12 mouse cellular contexts compared by ENCODE assay signal in the genomic region with DNA sequence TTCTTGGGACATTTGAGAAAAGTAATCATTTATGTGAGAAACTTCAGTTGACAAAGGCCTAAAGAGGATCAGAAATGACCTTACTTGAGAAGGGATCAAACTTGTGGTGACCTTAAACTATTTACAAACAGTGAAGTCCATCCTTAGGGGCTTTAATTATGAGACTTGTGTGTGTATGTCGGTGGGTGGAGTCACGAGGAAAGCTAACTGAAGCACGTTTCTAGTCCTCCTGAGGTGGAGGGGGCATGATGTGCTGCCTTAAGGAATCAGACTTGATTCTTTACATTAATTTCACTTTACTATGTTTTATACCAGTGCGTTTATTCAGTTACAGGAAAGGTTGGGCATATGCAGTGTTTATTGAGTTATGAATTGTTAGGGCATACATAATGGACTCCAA. TPM values are rescaled to one million over a fixed set of nuclear protein-coding genes. Genes with fewer than 3 reads are reported as not detected.
DNase-seq lines count a peak whose midpoint lies in the region; ATAC-seq and TF ChIP-seq lines count a peak whose summit lies in the region.
"Had no signal": no experiment of that assay in that cellular context is flagged by ENCODE, and none has a peak within 500 bp of the region (broad histone marks: within the 10 kb centered on the region; RNA-seq: fewer than 3 reads in every experiment).

No protein-coding gene starts in this region.

- H3K9me3 ChIP-seq in forebrain, embryonic 12.5 days = no peaks in the 10 kb centered on the region
- no peaks in the 10 kb centered on the region; the same call in 1 of the 2 replicates for H3K9me3 ChIP-seq in forebrain, embryonic 10.5 days
- H3K9me3 ChIP-seq in lung, embryonic 15.5 days = no peaks in the 10 kb centered on the region
- H3K9me3 ChIP-seq in forebrain, embryonic 15.5 days = no peaks in the 10 kb centered on the region
- H3K9me3 ChIP-seq in liver, postnatal 0 days (ENCODE audit: low read length) = no peaks in the 10 kb centered on the region

- no peak for TF ChIP-seq EP300 in liver, postnatal 0 days (IDR thresholded peaks at IDR 0.05; ENCODE audit: low read depth)

- no peak overlapping the region for H3K27ac ChIP-seq in forebrain, embryonic 12.5 days
- no peak overlapping the region for H3K27ac ChIP-seq in forebrain, embryonic 10.5 days
- H3K27ac ChIP-seq in lung, embryonic 15.5 days = no peak overlapping the region
- H3K27ac ChIP-seq in forebrain, embryonic 15.5 days (replicated peaks) = no peak overlapping the region
- no peak overlapping the region for H3K27ac ChIP-seq in liver, postnatal 0 days (ENCODE audit: low read depth)

- no peaks in the 10 kb centered on the region; the same call in 1 of the 2 replicates for H3K27me3 ChIP-seq in forebrain, embryonic 12.5 days
- H3K27me3 ChIP-seq in forebrain, embryonic 10.5 days (ENCODE audit: poor library complexity, severe bottlenecking) = peaks cover 16% of the 10 kb centered on the region
- H3K27me3 ChIP-seq in lung, embryonic 15.5 days = no peaks in the 10 kb centered on the region
- H3K27me3 ChIP-seq in forebrain, embryonic 15.5 days = no peaks in the 10 kb centered on the region
- no peaks in the 10 kb centered on the region for H3K27me3 ChIP-seq in liver, postnatal 0 days (ENCODE audit: insufficient read depth, low read length)

- no peak for TF ChIP-seq CTCF in liver, postnatal 0 days (IDR thresholded peaks at IDR 0.05; ENCODE audit: low read depth)

- H3K36me3 ChIP-seq in forebrain, embryonic 12.5 days (replicated peaks) = no peaks in the 10 kb centered on the region
- H3K36me3 ChIP-seq in forebrain, embryonic 10.5 days (replicated peaks) = peaks cover 7% of the 10 kb centered on the region
- H3K36me3 ChIP-seq in lung, embryonic 15.5 days = no peaks in the 10 kb centered on the region
- H3K36me3 ChIP-seq in forebrain, embryonic 15.5 days = no peaks in the 10 kb centered on the region
- no peaks in the 10 kb centered on the region for H3K36me3 ChIP-seq in liver, postnatal 0 days (replicated peaks; ENCODE audit: insufficient read depth, low read length)

- H3K4me1 ChIP-seq in forebrain, embryonic 12.5 days = peaks cover 26% of the 10 kb centered on the region
- H3K4me1 ChIP-seq in forebrain, embryonic 10.5 days = peaks cover 38% of the 10 kb centered on the region
- H3K4me1 ChIP-seq in lung, embryonic 15.5 days = peaks cover 18% of the 10 kb centered on the region
- H3K4me1 ChIP-seq in forebrain, embryonic 15.5 days = peaks cover 41% of the 10 kb centered on the region
- peaks cover 25% of the 10 kb centered on the region for H3K4me1 ChIP-seq in liver, postnatal 0 days (ENCODE audit: insufficient read depth)

- no peak overlapping the region for H3K9ac ChIP-seq in forebrain, embryonic 12.5 days
- H3K9ac ChIP-seq in lung, embryonic 15.5 days = no peak overlapping the region
- no peak overlapping the region for H3K9ac ChIP-seq in forebrain, embryonic 15.5 days (replicated peaks)
- H3K9ac ChIP-seq in liver, postnatal 0 days (replicated peaks) = no peak overlapping the region; the same call in 1 of the 2 replicates

- H3K4me3 ChIP-seq in forebrain, embryonic 12.5 days (replicated peaks) = no peak overlapping the region
- no peak overlapping the region for H3K4me3 ChIP-seq in forebrain, embryonic 10.5 days
- no peak overlapping the region for H3K4me3 ChIP-seq in lung, embryonic 15.5 days
- peak overlapping the region; percentile 29 for H3K4me3 ChIP-seq in forebrain, embryonic 15.5 days
- H3K4me3 ChIP-seq in liver, postnatal 0 days (ENCODE audit: low read depth, low read length) = no peak overlapping the region

- ATAC-seq in forebrain, embryonic 12.5 days (ENCODE audit: low FRiP score) = no peak
- no peak for ATAC-seq in lung, embryonic 15.5 days (ENCODE audit: borderline replicate concordance, extremely low read depth, low FRiP score, low TSS enrichment)
- no peak for ATAC-seq in forebrain, embryonic 15.5 days (replicated peaks)
- no peak for ATAC-seq in liver, postnatal 0 days
- ATAC-seq: activated CD4-positive, CD25-positive, alpha-beta regulatory T cell, adult 4 months had no signal

- no peak for DNase-seq in forebrain, embryonic 10.5 days (ENCODE audit: extremely low spot score, low spot score)
- no peak for DNase-seq in lung, postnatal 25 days (ENCODE audit: low spot score)
- no peak for DNase-seq in liver, postnatal 0 days
- no peak for DNase-seq in thymus, adult 18-20 months
- DNase-seq in adrenal gland, adult 2 months = no peak
- DNase-seq: cerebellum, adult 2 months; heart, postnatal 36 days; lung, postnatal 14 days had no signal

- WGBS in forebrain, embryonic 12.5 days = 33% methylated on average over 4 of the region's 4 CpGs
- WGBS in forebrain, embryonic 10.5 days = 32% methylated on average over 4 of the region's 4 CpGs
- WGBS in lung, embryonic 15.5 days = 40% methylated on average over 4 of the region's 4 CpGs
- WGBS in forebrain, embryonic 15.5 days = 36% methylated on average over 4 of the region's 4 CpGs
- WGBS in liver, postnatal 0 days (ENCODE audit: insufficient replicate concordance) = 32% methylated on average over 4 of the region's 4 CpGs

- 0 out of 2 replicates have a peak overlapping the region, but pooled peaks have one; percentile 9 for H3K4me2 ChIP-seq in forebrain, embryonic 12.5 days
- H3K4me2 ChIP-seq in lung, embryonic 15.5 days = peak overlapping the region; percentile 6; the same call in 1 of the 2 replicates
- H3K4me2 ChIP-seq in forebrain, embryonic 15.5 days (replicated peaks) = peak overlapping the region; percentile 44
- H3K4me2 ChIP-seq in liver, postnatal 0 days (ENCODE audit: low read depth, low read length) = peak overlapping the region; percentile 44

RNA-seq across cellular contexts. Expression of a gene that starts 2.6 kb away (rescaled TPM):
- polyA plus RNA-seq in forebrain, embryonic 12.5 days (2016; fragmentation: Nextera tagmentation; extraction: Ambion mirVana) = 5.4 and 5.6 TPM in 2 replicates
- polyA plus RNA-seq in forebrain, embryonic 10.5 days (2016; fragmentation: Nextera tagmentation; extraction: Ambion mirVana) = 1.8 and 2.3 TPM in 2 replicates
- 3.4 and 3.6 TPM in 2 replicates for polyA plus RNA-seq in lung, embryonic 15.5 days (2015; fragmentation: Nextera tagmentation; extraction: Ambion mirVana)
- 18.4 and 22.0 TPM in 2 replicates for polyA plus RNA-seq in forebrain, embryonic 15.5 days (2015; fragmentation: Nextera tagmentation; extraction: Ambion mirVana)
- polyA plus RNA-seq in liver, postnatal 0 days (2015; fragmentation: Nextera tagmentation; extraction: Ambion mirVana) = 4.4 and 4.9 TPM in 2 replicates
- total RNA-seq in adrenal gland, adult 2 months (2021) = 10 to 100 TPM; 39.2 to 54.0 TPM
- polyA plus RNA-seq in adrenal gland, adult 2 months (2012; rRNA removed) = 75.3 and 107 TPM in 2 replicates
